Comparison of ENCODE assay signal across 22 mouse cellular contexts in genomic region chr4:94459424-94459823, GRCm38 (mm10).
DNase-seq lines count a peak whose midpoint lies in the region; ATAC-seq and TF ChIP-seq lines count a peak whose summit lies in the region.
"Had no signal": no experiment of that assay in that cellular context is flagged by ENCODE, and none has a peak within 500 bp of the region (broad histone marks: within the 10 kb centered on the region; RNA-seq: fewer than 3 reads in every experiment).

No protein-coding gene starts in this region.

- no peak overlapping the region for H3K4me3 ChIP-seq in liver, postnatal 0 days (ENCODE audit: low read depth, low read length)
- H3K4me3 ChIP-seq in liver, embryonic 14.5 days (ENCODE audit: insufficient read depth in 1 of 2, low read depth in 2 of 2, low read length in 2 of 2), result no peak overlapping the region
- H3K4me3 ChIP-seq in hindbrain, embryonic 11.5 days (ENCODE audit: low read depth, low read length), result no peak overlapping the region
- no peak overlapping the region for H3K4me3 ChIP-seq in forebrain, embryonic 10.5 days
- H3K4me3 ChIP-seq: embryonic facial prominence, embryonic 13.5 days; forebrain, embryonic 15.5 days; heart, adult 2 months; heart, embryonic 15.5 days; hindbrain, embryonic 15.5 days had no signal

- 0 out of 2 replicates have a peak, but pooled peaks cover 2% of the 10 kb centered on the region for H3K9me3 ChIP-seq in liver, postnatal 0 days (ENCODE audit: low read length)
- no peaks in the 10 kb centered on the region for H3K9me3 ChIP-seq in liver, embryonic 14.5 days (ENCODE audit: control insufficient read depth, low read length)
- no peaks in the 10 kb centered on the region for H3K9me3 ChIP-seq in hindbrain, embryonic 11.5 days (ENCODE audit: control insufficient read depth, low read length)
- H3K9me3 ChIP-seq in forebrain, embryonic 10.5 days, result no peaks in the 10 kb centered on the region
- H3K9me3 ChIP-seq: embryonic facial prominence, embryonic 13.5 days; forebrain, embryonic 15.5 days; heart, embryonic 15.5 days; hindbrain, embryonic 15.5 days had no signal

- no peak for TF ChIP-seq EP300 in liver, postnatal 0 days (IDR thresholded peaks at IDR 0.05; ENCODE audit: low read depth)
- peak; percentile 40; the same call in 1 of the 2 replicates for TF ChIP-seq EP300 in liver, embryonic 14.5 days (IDR thresholded peaks at IDR 0.05; ENCODE audit: low read depth)

- H3K4me1 ChIP-seq in liver, postnatal 0 days (ENCODE audit: insufficient read depth), result no peaks in the 10 kb centered on the region
- H3K4me1 ChIP-seq in liver, embryonic 14.5 days (replicated peaks; ENCODE audit: control insufficient read depth in 2 of 2, insufficient read depth in 2 of 2, low read length in 1 of 2), result 0 out of 4 replicates have a peak, but pooled peaks cover 0 to 3% of the 10 kb centered on the region in 2 experiments
- no peaks in the 10 kb centered on the region for H3K4me1 ChIP-seq in hindbrain, embryonic 11.5 days (replicated peaks; ENCODE audit: control insufficient read depth, insufficient read depth, low read length)
- H3K4me1 ChIP-seq in forebrain, embryonic 10.5 days, result no peaks in the 10 kb centered on the region
- H3K4me1 ChIP-seq: embryonic facial prominence, embryonic 13.5 days; forebrain, embryonic 15.5 days; heart, embryonic 15.5 days; hindbrain, embryonic 15.5 days had no signal

- TF ChIP-seq CTCF in liver, postnatal 0 days (IDR thresholded peaks at IDR 0.05; ENCODE audit: low read depth), result no peak
- peak; percentile 32; the same call in 1 of the 2 replicates for TF ChIP-seq CTCF in liver, embryonic 14.5 days (IDR thresholded peaks at IDR 0.05; ENCODE audit: low read depth)

- H3K36me3 ChIP-seq in liver, postnatal 0 days (replicated peaks; ENCODE audit: insufficient read depth, low read length), result no peaks in the 10 kb centered on the region
- no peaks in the 10 kb centered on the region for H3K36me3 ChIP-seq in liver, embryonic 14.5 days (replicated peaks; ENCODE audit: control insufficient read depth, insufficient read depth, low read depth)
- no peaks in the 10 kb centered on the region for H3K36me3 ChIP-seq in hindbrain, embryonic 11.5 days (ENCODE audit: control insufficient read depth, insufficient read depth, low read length)
- H3K36me3 ChIP-seq in forebrain, embryonic 10.5 days (replicated peaks), result peaks cover 25% of the 10 kb centered on the region
- H3K36me3 ChIP-seq: heart, embryonic 15.5 days had no signal

- H3K9ac ChIP-seq in liver, postnatal 0 days (replicated peaks), result no peak overlapping the region
- no peak overlapping the region for H3K9ac ChIP-seq in liver, embryonic 14.5 days (replicated peaks)
- no peak overlapping the region for H3K9ac ChIP-seq in hindbrain, embryonic 11.5 days (ENCODE audit: low read depth, low read length)
- H3K9ac ChIP-seq: embryonic facial prominence, embryonic 13.5 days; forebrain, embryonic 15.5 days; heart, embryonic 15.5 days; hindbrain, embryonic 15.5 days had no signal

- ATAC-seq in liver, postnatal 0 days, result no peak
- ATAC-seq in erythroid progenitor cell, adult 5-6 weeks (replicated peaks; ENCODE audit: low FRiP score, poor library complexity, severe bottlenecking), result peak; percentile 54; the same call in 1 of the 2 replicates
- peak; percentile 80 for ATAC-seq in liver, embryonic 14.5 days (ENCODE audit: insufficient read depth)
- peak; percentile 74 for ATAC-seq in megakaryocyte-erythroid progenitor cell, adult 5-6 weeks (replicated peaks; ENCODE audit: low FRiP score, low TSS enrichment, poor library complexity, severe bottlenecking)
- ATAC-seq in cerebellum, adult (ENCODE audit: insufficient number of reproducible peaks, low FRiP score, low TSS enrichment), result no peak
- no peak for ATAC-seq in hindbrain, embryonic 11.5 days (ENCODE audit: low FRiP score)
- ATAC-seq: CD4-positive, CD25-positive, alpha-beta regulatory T cell, adult 4 months; forebrain, embryonic 15.5 days had no signal

- peak; percentile 50 for DNase-seq in liver
- no peak for DNase-seq in liver, postnatal 0 days
- peak; percentile 9 to 25 (median 18) for DNase-seq in liver, embryonic 14.5 days (ENCODE audit: low read depth in 3 of 3, low spot score in 3 of 3)
- no peak for DNase-seq in hindbrain, embryonic 11.5 days (ENCODE audit: low spot score)
- DNase-seq in forebrain, embryonic 10.5 days (ENCODE audit: extremely low spot score, low spot score), result no peak
- DNase-seq: adrenal gland, postnatal 10 days; B cell, adult 2 months; cerebellum, adult 18-20 months; cerebellum, adult 9-11 months; cerebellum, postnatal 36 days; gastrocnemius, postnatal 10 days; heart, adult 2 months; heart, postnatal 14 days had no signal

- no peak overlapping the region for H3K4me2 ChIP-seq in liver, postnatal 0 days (ENCODE audit: low read depth, low read length)
- no peak overlapping the region for H3K4me2 ChIP-seq in liver, embryonic 14.5 days (ENCODE audit: low read depth)
- no peak overlapping the region for H3K4me2 ChIP-seq in hindbrain, embryonic 11.5 days (replicated peaks; ENCODE audit: low read depth, low read length)
- H3K4me2 ChIP-seq: embryonic facial prominence, embryonic 13.5 days; forebrain, embryonic 15.5 days; heart, embryonic 11.5 days; heart, embryonic 15.5 days; hindbrain, embryonic 15.5 days had no signal

- H3K27me3 ChIP-seq in liver, postnatal 0 days (ENCODE audit: insufficient read depth, low read length), result no peaks in the 10 kb centered on the region
- H3K27me3 ChIP-seq in liver, embryonic 14.5 days (ENCODE audit: control insufficient read depth, insufficient read depth, low read length), result no peaks in the 10 kb centered on the region
- H3K27me3 ChIP-seq in hindbrain, embryonic 11.5 days (ENCODE audit: control insufficient read depth, insufficient read depth, low read length), result no peaks in the 10 kb centered on the region
- no peaks in the 10 kb centered on the region for H3K27me3 ChIP-seq in forebrain, embryonic 10.5 days (ENCODE audit: poor library complexity, severe bottlenecking)
- H3K27me3 ChIP-seq: embryonic facial prominence, embryonic 13.5 days; forebrain, embryonic 15.5 days; heart, embryonic 15.5 days; hindbrain, embryonic 15.5 days had no signal

- 69% methylated on average over 2 of the region's 2 CpGs for WGBS in liver, postnatal 0 days (ENCODE audit: insufficient replicate concordance)
- 51% methylated on average over 2 of the region's 2 CpGs for WGBS in liver, embryonic 14.5 days (ENCODE audit: insufficient replicate concordance)
- 98% methylated on average over 2 of the region's 2 CpGs for WGBS in hindbrain, embryonic 11.5 days
- 86% methylated on average over 2 of the region's 2 CpGs for WGBS in forebrain, embryonic 10.5 days

- H3K27ac ChIP-seq in liver, postnatal 0 days (ENCODE audit: low read depth), result no peak overlapping the region
- H3K27ac ChIP-seq in liver, embryonic 14.5 days, result no peak overlapping the region
- no peak overlapping the region for H3K27ac ChIP-seq in hindbrain, embryonic 11.5 days (ENCODE audit: low read depth, low read length)
- H3K27ac ChIP-seq in forebrain, embryonic 10.5 days, result no peak overlapping the region
- H3K27ac ChIP-seq: embryonic facial prominence, embryonic 13.5 days; forebrain, embryonic 15.5 days; heart, adult 2 months; heart, embryonic 15.5 days; hindbrain, embryonic 15.5 days had no signal

Comparison
In these comparisons a context has a peak if more than half of its experiments do, and no peak if none do; other contexts are left out.
1. DNase-seq: peak in liver (single experiment) and liver, embryonic 14.5 days (3 of 3); none in liver, postnatal 0 days (single experiment), hindbrain, embryonic 11.5 days (single experiment) and forebrain, embryonic 10.5 days (single experiment).
2. ATAC-seq: peak in erythroid progenitor cell, adult 5-6 weeks (single experiment), liver, embryonic 14.5 days (single experiment) and megakaryocyte-erythroid progenitor cell, adult 5-6 weeks (single experiment); none in liver, postnatal 0 days (single experiment), cerebellum, adult (single experiment) and hindbrain, embryonic 11.5 days (single experiment).